Mouse (Mus musculus) yolk sac, embryonic 10.5 days (tissue): ENCODE results near the gene Tm9sf1.

Experiments
- DNase-seq: peaks from one replicate; pipeline ENCODE4 v3.0.0-alpha.2; 2017; ENCODE audit warnings: low spot score

Gene Tm9sf1

GRCm38 (mm10) chr14:55634874-55635522 lies 8.6 kb downstream of the Tm9sf1 start:
- DNase-seq: no peak

- DNase-seq: no peak
Measured at GRCm38 (mm10) chr14:55629312-55629711, 14.3 kb downstream of the Tm9sf1 start.

DNA sequence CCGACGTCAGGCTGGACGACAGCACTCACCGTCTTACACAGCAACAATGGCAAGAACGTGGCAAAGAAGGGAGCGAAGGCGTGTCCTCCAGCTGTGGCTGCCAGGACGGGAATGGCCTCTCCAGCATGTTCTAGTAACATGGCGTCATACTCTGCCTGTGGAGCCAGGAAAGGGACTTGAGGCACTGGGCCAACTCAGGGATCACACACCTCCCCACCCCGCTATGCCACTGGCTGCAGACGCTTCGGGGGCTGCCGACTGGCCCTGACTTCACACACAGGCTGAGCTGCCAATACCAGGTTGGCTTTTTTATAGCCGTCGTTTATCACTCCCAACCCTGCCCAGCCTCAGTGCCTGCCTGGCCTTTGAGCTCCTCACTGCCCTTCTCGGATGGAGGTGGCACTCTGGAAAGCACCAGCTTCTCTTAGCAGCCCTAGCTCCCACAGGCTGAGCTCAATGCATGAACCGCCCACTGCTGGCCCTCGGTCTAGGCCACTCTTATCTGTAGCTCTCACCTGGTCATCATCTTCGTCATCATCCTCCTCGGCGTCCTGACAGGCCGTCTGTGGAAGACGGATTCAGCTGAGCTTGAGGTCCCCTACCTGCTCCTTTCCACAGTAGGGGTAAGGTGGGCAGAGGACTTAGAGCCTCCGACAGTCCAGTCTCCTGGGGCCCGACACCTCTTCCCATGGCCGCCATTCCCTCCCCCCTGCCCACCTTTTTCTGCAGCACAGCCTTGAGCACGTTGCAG lies 15.4 kb downstream of the Tm9sf1 start:
- DNase-seq: no peak

- peak; percentile 19 for DNase-seq
Measured at GRCm38 (mm10) chr14:55618486-55619195, 25.0 kb downstream of the Tm9sf1 start.

DNA sequence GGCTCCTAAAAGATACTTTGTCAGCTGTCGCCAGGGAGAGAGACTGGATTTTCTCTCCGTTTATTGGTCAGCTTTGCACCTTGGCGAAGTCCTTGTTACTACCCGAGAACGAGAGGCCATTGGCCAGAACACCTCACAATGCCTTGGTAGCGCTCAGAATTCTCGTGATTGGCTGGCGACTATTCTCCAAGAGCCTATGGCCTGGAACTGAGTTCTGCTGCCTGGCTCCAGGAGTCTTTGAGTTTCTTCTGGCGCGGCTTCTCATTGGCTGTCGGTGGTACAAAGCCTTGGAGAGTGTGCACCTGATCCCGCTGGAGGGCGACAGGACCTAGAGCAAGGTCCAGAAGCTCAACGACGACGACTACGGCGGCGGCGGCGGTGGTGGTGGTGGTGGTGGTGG lies 25.8 kb downstream of the Tm9sf1 start, which contains the start of gene Rec8:
Rec8 (plus strand) TSS at position 216 of the 400 bp plus-strand sequence.
- DNase-seq: peak; percentile 87

- DNase-seq: no peak
Measured at GRCm38 (mm10) chr14:55616844-55617243, 26.8 kb downstream of the Tm9sf1 start.

DNA sequence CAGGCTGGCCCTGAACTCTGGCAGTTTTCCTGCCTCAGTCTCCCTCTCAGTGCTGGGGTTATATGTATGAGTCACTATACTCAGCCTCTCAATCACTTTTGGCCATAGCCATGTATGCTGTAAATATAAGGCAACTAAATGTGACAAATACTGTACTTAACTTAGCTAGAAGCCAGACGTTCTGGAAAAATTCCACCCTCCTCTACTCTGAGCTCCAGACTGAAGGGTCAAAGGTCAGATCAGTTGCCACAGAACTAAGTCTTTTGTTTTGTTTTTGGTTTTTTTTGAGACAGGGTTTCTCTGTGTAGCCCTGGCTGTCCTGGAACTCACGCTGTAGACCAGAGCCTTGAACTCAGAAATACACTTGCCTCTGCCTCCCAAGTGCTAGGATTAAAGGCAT lies 27.7 kb downstream of the Tm9sf1 start:
- DNase-seq: peak; percentile 54

DNA sequence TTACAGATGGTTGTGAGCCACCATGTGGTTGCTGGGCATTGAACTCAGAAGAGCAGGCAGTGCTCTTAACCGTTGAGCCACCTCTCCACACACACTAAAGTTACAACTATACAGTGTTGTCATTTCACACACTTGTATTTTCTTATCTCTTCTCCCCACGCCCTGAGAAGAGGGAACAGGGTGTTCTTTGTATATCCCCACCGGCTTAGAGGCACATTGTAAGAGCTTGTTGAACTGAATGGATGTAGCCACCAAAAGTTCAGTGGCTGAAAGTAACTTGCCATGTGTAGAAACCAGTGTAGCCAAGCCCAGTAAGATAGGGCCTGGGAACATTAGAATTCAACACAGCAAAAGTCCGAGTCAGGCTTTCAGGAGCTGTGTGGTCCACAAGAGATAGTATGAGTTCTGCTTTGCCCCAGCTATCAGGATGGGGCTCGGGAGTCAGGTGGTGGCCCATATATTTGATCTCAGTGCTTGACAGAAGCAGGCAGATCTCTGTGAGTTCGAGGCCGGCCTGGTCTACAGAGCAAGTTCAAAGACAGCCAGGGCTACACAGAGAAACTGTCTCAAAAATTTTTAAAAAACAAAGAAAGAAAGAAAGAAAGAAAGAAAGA lies 28.9 kb downstream of the Tm9sf1 start:
- DNase-seq: no peak

GRCm38 (mm10) chr14:55613346-55613745 lies 30.3 kb downstream of the Tm9sf1 start:
- DNase-seq: peak; percentile 44

- no peak for DNase-seq
Measured at GRCm38 (mm10) chr14:55608339-55608738, 35.3 kb downstream of the Tm9sf1 start.

DNA sequence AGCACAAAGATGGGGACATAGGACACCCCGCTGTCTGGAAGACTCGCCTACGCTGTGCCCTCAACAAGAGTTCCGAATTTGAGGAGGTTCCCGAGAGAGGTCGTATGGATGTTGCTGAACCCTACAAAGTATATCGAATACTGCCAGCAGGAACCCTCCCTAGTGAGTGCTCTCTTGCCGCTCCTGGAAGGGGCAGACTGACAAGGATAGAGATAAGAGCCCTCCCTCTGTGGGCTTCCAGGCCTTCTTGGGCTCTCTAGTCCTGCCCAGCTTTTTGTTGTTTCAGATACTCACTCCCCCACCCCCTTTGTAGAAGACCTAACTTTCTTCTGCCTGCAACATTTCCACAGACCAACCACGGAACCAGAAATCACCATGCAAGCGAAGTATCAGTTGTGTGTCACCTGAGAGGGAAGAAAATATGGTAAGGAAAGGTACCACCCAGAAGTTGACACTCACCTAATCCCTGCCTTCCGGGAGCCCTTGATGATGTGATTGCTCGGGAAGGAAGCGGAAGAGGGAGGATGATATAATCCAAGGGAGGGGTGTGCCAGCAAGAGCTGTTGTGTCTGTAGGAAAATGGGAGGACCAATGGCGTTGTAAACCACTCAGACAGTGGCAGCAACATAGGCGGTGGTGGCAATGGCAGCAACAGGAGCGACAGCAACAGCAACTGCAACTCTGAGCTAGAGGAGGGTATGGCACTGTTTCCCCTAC lies 37.7 kb downstream of the Tm9sf1 start:
- no peak for DNase-seq

GRCm38 (mm10) chr14:55604823-55605222 lies 38.8 kb downstream of the Tm9sf1 start:
- no peak for DNase-seq

- DNase-seq: peak; percentile 96
Measured at GRCm38 (mm10) chr14:55603633-55604576, 39.7 kb downstream of the Tm9sf1 start.

GRCm38 (mm10) chr14:55603271-55603632 lies 40.4 kb downstream of the Tm9sf1 start, which contains the start of gene Irf9:
TSS of gene Irf9 (plus strand) at chr14:55603571.
- DNase-seq: no peak

DNA sequence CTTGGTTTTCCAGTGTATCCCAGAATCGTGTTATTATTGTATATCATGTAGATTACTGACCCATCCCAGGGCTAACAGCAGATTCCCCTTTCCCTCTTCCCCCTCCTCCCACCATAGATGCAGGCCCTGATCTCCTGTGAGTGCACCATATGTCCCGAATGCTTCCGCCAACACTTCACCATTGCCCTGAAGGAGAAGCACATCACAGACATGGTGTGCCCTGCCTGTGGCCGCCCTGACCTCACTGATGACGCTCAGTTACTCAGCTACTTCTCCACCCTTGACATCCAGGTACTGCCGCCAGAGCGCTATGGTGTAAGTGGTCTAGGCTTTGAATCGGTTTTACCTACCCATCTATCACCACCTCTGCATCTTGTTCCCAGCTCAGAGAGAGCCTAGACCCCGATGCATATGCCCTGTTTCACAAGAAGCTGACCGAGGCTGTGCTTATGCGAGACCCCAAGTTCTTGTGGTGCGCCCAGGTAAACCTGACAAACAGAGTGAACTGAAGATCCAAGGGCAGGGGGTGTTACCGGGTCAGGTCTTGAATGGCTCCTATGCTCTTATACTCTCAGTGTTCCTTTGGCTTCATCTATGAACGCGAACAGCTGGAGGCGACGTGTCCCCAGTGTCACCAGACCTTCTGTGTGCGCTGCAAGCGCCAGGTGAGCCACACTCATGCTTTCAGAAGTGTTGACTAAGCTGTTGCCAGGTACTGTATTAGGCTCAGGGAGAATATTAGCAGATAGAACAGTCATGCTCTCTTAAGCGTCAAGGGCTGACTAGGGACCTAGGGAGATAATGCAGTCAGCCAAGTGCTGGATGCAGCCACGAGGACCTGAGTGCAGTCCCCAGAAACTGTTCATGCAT lies 44.9 kb downstream of the Tm9sf1 start:
- DNase-seq: no peak

- no peak for DNase-seq
Measured at GRCm38 (mm10) chr14:55596036-55596690, 47.4 kb downstream of the Tm9sf1 start.

GRCm38 (mm10) chr14:55592226-55592625 lies 51.4 kb downstream of the Tm9sf1 start:
- DNase-seq: no peak

GRCm38 (mm10) chr14:55591331-55591891 lies 52.2 kb downstream of the Tm9sf1 start, which contains the start of gene Rnf31:
TSS of gene Rnf31 (plus strand) at chr14:55591708.
- DNase-seq: peak; percentile 95
